Mouse (Mus musculus): ENCODE measurements around the gene Tango6.

Gene Tango6

DNA sequence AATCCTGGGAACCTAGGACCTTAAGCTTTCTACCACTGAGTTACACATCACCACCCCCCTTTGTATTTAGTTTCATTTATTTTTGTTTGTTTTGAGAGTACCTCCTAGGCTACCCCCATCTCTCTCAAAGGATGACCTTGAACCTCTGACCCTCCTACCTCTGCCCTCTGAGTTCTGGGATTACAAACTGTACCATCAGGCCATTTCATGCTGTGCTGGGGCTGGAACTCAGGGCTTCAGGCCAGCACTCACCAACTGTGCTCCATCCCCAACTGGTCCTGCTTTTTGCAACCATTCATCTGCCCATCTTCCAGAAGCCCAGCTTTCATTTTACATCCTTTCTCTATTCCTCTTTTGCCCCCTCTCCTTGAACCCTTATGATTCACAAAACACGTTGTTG, 81.7 kb downstream of the Tango6 start:
- no peak for DNase-seq

DNA sequence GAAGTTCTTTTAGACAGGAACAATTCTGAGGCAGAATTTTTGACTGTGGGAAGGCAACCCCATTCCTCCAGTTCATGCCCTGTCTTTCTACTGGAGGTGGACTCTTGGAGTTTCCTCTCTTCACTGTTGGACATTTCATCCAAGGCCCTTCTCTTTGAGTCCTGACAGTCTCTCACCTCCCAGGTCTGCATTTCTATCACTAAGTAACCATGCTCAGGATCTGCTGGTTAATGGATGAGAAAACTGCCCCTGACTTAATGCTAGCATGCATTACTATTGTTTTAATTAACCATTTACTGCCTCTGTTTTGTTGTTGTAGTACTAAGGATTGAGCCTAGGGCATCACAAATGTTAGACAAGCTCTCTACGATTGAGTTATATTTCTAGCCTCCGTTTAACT, 82.7 kb downstream of the Tango6 start:
- no peak for DNase-seq

DNA sequence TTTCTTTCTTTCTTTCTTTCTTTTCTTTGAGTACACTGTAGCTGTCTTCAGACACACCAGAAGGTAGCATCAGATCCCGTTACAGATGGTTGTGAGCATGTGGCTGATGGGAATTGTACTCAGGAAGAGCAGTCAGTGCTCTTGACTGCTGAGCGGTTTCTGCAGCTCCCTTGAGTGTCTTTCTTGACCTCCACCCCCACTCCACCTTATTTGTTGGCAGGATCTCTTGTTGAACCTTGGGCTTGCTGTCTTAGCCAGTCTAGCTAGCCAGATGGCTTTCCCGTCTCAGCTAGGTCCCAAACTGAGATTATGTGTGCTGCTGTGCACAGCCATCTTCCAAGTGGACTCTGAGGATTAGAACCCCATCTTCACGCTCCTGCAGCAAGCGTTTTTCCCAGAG, 83.9 kb downstream of the Tango6 start:
- no peak for DNase-seq

DNA sequence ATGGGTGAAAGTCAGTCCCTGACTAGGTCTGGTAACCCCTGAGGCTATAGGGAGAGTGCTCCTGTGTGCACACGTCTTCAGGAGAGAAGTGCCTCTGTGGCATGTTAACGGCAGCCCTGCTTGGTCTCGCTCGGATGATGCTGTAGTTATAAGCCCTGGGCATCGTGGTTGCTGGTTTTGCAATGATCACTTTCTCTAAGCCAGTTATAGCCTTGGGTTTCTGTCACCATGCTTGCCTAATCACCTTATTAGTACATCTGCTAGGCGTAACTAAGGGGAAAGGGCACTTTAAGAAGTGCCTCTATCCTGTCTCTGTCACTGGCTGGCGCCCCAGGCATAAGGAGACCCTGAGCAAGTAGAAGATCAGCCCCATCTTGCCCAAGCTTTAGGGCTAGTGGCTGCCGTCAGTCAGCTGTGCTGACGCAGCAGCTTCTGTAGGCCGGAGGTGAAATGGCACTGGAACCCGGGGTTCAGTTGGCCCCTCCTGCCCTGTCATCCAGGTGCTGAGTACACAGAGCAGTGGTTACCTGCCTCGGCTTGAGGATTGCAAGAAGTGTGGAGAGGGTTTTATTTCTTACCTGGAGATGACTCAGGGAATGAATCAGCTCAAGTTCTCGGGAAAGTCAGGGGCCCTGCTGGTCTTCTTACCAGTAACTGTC, 86.4 kb downstream of the Tango6 start:
- DNase-seq = no peak

- no peak for DNase-seq
Observed at GRCm38 (mm10) chr8:106770596-106771179, 87.8 kb downstream of the Tango6 start.

DNA sequence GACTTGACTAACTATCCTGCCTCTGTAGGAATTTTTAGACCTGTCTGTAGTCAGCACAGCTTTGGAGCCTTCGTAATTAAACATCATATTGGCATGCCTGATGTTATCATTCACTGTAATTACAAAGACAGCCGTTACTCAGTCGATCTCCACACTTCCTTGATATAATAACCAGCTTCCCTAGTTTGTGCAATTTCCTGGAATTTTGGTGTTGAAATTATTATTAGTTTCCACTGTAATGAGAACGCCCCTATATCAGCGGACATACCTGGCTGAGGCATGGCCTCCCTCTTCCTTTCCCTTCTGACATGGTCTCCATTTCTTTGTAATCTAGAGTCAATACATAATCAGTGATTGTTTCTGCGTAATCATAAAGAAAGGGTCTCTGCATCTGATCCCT, 89.2 kb downstream of the Tango6 start:
- DNase-seq = no peak

GRCm38 (mm10) chr8:106772501-106772900, 89.6 kb downstream of the Tango6 start:
- no peak for DNase-seq

DNA sequence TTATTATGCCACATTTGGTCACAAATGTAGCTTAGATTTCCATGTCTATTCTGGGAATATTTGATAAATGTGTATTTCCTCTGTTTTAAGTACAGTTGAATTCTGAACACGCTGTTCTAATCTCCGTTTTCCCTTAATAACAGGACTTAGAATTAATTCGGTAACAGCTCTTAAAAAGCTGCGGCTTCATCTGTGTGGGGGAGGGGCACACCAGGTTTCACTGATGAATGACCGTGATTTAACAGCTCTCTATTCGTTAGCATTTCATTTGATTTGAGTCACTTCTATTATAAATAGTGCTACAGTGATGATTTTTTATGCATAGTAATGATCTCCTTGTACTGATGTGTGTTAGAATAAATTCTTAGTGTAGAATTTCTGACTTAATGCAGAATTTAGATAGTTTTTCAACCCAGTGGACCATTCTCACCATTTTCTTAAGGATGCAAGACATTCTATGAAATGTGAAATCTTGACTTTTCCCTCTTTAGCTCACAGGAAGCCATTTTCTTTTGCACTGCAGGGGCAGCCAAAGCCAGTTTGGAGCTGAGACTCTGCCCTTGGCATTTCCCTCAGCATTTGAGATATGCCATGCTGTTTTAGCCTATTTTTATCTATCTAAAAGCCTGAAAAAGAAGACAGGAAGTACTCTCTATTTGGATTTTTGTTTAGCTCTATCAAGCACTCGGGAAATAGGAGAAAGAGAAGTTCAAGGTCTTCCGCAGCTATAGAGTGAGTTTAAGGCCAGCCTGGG, 91.9 kb downstream of the Tango6 start:
- no peak for DNase-seq

DNA sequence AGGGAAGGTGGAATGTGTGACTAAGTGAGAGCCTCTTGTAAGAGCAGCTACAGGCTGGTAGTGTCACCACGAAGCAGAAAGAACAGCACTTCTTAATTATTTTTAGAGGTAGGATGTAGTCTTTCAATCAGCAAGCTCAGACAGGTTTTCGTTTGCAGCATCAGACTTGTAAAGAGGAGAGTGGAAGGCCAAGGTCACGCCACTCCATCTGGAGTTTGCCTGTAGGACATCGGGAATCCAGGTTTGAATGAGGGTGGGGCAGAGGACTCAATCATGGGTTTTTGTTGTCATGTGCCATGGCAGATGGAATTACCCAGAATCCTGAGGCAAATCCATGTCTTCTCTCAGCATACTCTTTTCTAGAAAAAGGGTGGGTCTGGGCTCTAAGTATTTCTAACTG, 106.8 kb downstream of the Tango6 start:
- no peak for DNase-seq

DNA sequence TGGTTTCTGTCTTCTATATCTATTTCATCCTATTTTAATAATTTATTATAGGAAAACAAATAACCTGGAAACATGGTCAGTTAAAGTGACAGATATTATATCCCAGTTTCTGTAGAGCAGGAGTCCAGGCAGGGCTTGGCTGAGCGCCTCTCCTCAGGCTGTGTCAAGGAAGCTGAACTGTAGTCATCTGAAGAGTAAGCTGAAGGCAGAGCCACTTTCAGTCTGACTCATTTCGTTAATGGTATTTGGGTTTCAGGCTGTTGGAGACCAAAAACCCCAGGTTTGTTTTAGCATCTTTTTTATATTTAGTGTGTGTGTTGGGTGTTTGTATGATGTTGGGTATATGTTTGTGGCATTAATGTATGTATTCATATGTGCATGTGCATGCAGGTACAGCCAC, 112.0 kb downstream of the Tango6 start:
- DNase-seq = no peak

DNA sequence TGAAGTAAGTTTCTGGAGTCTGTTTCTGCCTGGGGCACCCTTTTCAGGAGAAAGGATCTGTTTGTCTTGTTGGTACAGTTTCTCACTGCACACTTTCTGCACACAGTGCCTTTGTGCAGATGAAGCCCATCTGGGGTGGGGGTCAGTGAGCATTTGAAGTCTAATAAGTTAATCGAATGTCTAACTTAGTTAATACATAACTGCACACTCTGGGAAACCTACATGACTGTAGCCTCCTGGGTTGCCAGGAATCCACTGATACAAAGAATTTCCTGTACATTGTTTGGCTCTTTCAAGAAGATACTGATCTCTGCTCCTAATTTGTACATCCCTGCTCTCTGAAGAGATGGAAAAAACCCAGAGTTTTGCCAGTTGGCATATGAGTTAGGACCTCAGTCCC, 117.0 kb downstream of the Tango6 start:
- no peak for DNase-seq

GRCm38 (mm10) chr8:106801261-106801660, 118.4 kb downstream of the Tango6 start:
- DNase-seq = no peak

DNA sequence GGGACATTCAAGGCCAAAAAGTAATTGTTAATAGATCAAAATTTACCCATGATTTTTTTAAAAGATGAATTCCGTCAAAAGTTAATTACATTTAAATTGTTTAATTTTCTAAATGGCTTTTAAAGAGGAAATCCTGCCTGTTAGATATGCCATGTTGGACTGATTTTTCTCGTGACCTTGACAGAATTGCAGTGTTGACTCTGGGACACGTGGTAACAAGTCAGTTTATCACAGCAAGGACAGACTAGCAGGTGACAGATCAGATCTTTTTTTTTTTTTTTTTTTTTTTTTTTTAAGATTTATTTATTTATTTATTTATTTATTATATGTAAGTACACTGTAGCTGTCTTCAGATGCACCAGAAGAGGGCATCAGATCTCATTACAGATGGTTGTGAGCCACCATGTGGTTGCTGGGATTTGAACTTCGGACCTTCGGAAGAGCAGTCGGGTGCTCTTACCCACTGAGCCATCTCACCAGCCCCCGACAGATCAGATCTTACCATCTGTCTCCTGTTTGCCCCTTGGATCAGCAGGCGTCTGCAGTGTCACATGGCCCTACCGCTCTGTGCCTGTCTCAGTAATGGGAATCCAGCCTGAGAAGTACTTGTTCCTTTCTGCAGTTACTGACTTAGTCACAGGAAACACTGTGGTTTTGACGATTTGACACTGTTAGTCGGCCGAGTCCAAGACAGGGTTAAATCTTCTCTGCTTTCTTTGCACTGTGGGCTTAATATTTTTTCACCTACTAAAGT, 119.7 kb downstream of the Tango6 start:
- DNase-seq = peak; percentile 31

- DNase-seq = no peak
Observed at GRCm38 (mm10) chr8:106805859-106806258, 123.0 kb downstream of the Tango6 start.

- DNase-seq = no peak
Observed at GRCm38 (mm10) chr8:106807461-106807860, 124.6 kb downstream of the Tango6 start.

DNA sequence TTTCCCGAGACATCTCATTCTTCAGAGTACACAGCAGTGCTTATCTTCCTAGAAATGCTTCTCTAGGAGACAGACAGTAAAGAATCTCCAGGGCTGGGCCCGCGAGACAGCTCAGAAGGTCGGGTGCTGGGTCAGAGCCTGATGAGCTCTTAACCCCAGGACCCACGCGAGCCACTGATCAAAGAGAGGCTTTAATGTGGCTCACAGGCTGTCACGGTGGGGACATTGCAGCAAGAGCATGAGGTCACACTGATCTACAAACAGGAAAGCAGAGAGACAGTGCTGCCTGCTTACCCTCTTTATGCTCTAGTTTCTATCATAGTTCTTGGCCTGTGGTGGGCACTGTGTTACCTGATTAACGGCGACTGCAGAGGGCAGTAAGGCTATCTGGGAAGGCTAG, 126.9 kb downstream of the Tango6 start:
- no peak for DNase-seq

DNA sequence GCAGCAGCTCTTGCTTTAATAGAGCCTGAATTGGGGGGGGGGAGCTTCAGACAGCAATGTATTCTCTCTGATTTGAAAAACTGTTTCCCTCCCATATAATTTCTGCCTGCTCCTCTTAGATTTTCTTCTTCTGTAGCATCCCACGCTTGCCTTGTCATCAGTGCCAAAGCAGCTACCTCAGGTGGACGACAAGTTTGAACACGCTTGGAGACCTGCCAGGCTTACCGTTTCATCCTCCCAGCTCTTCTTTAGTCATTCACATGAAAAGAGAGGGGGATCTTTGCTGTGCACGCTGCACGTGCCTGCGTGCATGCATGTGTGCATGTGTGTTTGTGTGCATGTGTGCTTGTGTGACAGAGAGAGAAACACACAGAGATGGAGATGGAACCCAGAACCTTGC, 127.5 kb downstream of the Tango6 start:
- DNase-seq = no peak

DNA sequence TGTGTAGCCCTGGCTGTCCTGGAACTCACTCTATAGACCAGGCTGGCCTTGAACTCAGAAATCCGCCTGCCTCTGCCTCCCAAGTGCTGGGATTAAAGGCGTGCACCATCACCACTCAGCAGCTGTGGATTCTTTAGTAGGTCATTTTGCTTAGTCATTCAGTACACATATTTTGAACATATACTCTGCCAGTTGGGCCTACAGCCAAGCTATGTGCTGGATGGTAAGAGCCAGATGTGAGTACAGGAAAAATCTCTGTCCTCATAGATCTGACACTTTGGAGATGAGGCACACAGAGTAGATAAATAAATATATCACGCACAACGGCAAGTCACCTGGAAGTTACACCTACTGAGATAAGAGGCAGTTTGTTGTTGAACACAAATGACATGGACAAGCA, 129.7 kb downstream of the Tango6 start:
- no peak for DNase-seq

DNA sequence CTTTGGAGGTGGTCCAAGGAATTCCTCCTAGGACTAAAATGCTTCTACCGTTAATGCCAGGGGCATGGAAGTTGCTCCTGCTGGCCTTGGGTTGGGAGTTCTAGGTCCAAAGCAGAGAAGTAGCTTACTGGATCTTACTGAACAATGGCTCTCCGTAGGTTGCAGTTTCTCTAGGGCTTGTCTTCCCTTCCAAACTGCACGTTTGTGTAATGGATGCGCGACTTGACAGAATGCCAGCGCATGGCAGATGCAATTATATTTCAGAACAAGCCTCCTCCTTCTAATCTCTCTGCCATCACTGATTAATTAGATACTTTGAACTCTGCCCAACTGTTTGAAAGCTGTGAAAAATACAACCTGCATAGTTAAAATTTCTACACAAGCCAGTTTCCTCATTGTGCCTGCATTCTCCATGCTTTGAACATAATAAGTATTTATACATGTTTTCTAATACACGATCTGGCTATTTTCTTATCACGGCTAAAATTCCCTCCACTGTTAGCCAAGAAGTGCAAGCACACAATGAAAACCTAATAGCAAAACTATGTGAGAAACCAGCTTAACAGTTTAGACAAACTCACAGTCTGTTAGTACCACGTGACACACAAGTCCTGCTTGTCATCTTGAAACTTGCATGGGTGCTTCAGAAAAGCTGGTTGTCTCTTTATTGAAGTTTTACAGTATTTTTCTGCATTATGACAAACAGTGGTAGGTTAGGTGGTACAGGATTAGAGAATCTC, 133.7 kb downstream of the Tango6 start:
- DNase-seq = no peak

GRCm38 (mm10) chr8:106817171-106817545, 134.3 kb downstream of the Tango6 start:
- no peak for DNase-seq

DNA sequence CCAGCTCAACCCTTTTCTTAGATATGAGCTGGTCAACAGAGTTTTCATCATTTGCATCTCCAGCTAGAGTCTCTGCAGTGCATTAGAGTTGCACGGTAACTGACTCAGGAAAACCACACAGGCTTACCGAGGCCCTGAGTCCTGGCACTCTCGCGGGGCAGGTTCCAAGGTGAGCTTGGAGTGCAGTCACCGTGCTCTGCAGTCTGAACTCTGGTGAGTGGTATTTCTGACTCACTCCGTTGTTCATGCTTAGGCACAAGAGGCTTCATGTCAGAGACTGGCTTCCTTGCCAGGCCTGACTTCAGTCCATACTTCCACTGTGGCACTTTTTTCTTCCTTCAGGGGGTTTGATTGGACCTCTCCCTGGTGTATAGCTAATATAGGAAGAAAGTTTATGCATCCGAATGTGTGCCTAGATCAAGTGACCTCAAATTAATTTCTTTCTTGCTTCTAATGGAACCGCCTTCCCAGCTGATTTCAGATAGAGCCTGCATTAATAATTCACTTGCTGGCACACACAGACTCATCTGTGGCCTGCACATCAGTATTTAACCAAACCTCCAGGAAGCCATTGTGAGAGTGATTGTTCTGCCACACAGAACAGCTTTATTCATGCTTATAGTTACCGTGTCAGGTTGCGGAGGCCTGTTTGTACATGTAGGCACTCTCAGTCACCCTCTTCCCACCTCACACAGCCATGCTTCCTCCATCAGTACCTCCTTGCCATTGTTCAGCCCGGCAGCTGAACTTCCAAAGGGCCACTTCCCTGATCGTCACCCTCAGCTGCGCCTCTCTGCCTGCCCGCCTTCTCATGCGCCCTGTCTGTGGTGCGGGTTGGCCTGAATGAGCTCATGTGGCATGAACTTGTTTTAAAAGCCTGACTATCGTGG, 136.0 kb downstream of the Tango6 start:
- no peak for DNase-seq

GRCm38 (mm10) chr8:106819581-106819980, 136.7 kb downstream of the Tango6 start:
- no peak for DNase-seq
